Mouse (Mus musculus) heart, postnatal 25 days (tissue): ENCODE data around the gene Dlg2. TPM values are rescaled to one million over a fixed set of nuclear protein-coding genes. Genes with fewer than 3 reads are reported as not detected.

Source experiments
- DNase-seq: peaks from one replicate; pipeline ENCODE4 v3.0.0; 2022; ENCODE audit warnings: low spot score
- intact Hi-C: fragments of 180-260 bp; cut with DNase I; formaldehyde crosslinking; loops from one replicate; pipeline ENCODE4 v1.15.1; 2025
- total RNA-seq, 2 experiments: library from RNA; stranded (reverse); gene quantifications; 2 replicates each; pipeline ENCODE4 v1.2.3; 2021

Dlg2 gene
- total RNA-seq, 2 experiments from 2014 or later = 1.0 to 1.9 TPM

GRCm38 (mm10) chr7:92181959-92182612, 1705.6 kb downstream of the Dlg2 start:
- DNase-seq = no peak
- intact Hi-C loops = no loop called here

- no peak for DNase-seq
- intact Hi-C loops = no loop called here
These were observed 1708.0 kb downstream of the Dlg2 start for GRCm38 (mm10) chr7:92184371-92185059.

GRCm38 (mm10) chr7:92186341-92186740, 1709.9 kb downstream of the Dlg2 start:
- DNase-seq = no peak
- intact Hi-C loops = no loop called here

- intact Hi-C loops = no loop called here
These were observed 1712.7 kb downstream of the Dlg2 start for GRCm38 (mm10) chr7:92189149-92189548.

GRCm38 (mm10) chr7:92196004-92196403, 1719.5 kb downstream of the Dlg2 start:
- DNase-seq = no peak
- intact Hi-C loops = no loop called here

More at GRCm38 (mm10) chr7:92189149-92189548, 1712.7 kb downstream of the Dlg2 start:
- no peak for DNase-seq

- DNase-seq = no peak
- intact Hi-C loops = no loop called here
These were observed 1721.1 kb downstream of the Dlg2 start for GRCm38 (mm10) chr7:92197621-92198020.

- intact Hi-C loops = no loop called here
- DNase-seq = no peak
These were observed 1722.7 kb downstream of the Dlg2 start for GRCm38 (mm10) chr7:92199131-92199530.

GRCm38 (mm10) chr7:92210701-92211100, 1734.2 kb downstream of the Dlg2 start:
- intact Hi-C loops = no loop called here
- no peak for DNase-seq

- intact Hi-C loops = no loop called here
- peak; percentile 7 for DNase-seq
These were observed 1737.3 kb downstream of the Dlg2 start for GRCm38 (mm10) chr7:92213751-92214150.

GRCm38 (mm10) chr7:92218171-92218570, 1741.7 kb downstream of the Dlg2 start:
- intact Hi-C loops = no loop called here
- DNase-seq = no peak

- DNase-seq = no peak
- intact Hi-C loops = no loop called here
These were observed 1744.1 kb downstream of the Dlg2 start for GRCm38 (mm10) chr7:92220619-92221018.

- intact Hi-C loops = no loop called here
- DNase-seq = no peak
These were observed 1758.2 kb downstream of the Dlg2 start for GRCm38 (mm10) chr7:92234476-92235202.

- no peak for DNase-seq
- intact Hi-C loops = no loop called here
These were observed 1759.1 kb downstream of the Dlg2 start for GRCm38 (mm10) chr7:92235541-92236031.

- intact Hi-C loops = no loop called here
- no peak for DNase-seq
These were observed 1764.4 kb downstream of the Dlg2 start for GRCm38 (mm10) chr7:92240908-92241307.

- no peak for DNase-seq
- intact Hi-C loops = no loop called here
These were observed 1771.1 kb downstream of the Dlg2 start for GRCm38 (mm10) chr7:92247594-92247993.

GRCm38 (mm10) chr7:92248619-92249018, 1772.1 kb downstream of the Dlg2 start:
- no peak for DNase-seq
- intact Hi-C loops = no loop called here

GRCm38 (mm10) chr7:92258148-92258547, 1781.7 kb downstream of the Dlg2 start:
- no peak for DNase-seq
- intact Hi-C loops = no loop called here

- intact Hi-C loops = no loop called here
These were observed 1782.2 kb downstream of the Dlg2 start for GRCm38 (mm10) chr7:92258701-92259100.

GRCm38 (mm10) chr7:92264325-92264724, 1787.9 kb downstream of the Dlg2 start:
- DNase-seq = no peak

More at GRCm38 (mm10) chr7:92258701-92259100, 1782.2 kb downstream of the Dlg2 start:
- DNase-seq = no peak

GRCm38 (mm10) chr7:92264964-92265363, 1788.5 kb downstream of the Dlg2 start:
- intact Hi-C loops = no loop called here

More at GRCm38 (mm10) chr7:92264325-92264724, 1787.9 kb downstream of the Dlg2 start:
- intact Hi-C loops = no loop called here

GRCm38 (mm10) chr7:92275353-92275752, 1798.9 kb downstream of the Dlg2 start:
- no peak for DNase-seq
- intact Hi-C loops = no loop called here

More at GRCm38 (mm10) chr7:92264964-92265363, 1788.5 kb downstream of the Dlg2 start:
- DNase-seq = no peak
